ENCODE assay signal across 33 mouse cellular contexts in genomic region chr1:30114186-30114585, GRCm38 (mm10).
"Had no signal": no experiment of that assay in that cellular context is flagged by ENCODE, and none has a peak within 500 bp of the region (broad histone marks: within the 10 kb centered on the region; RNA-seq: fewer than 3 reads in every experiment).

No protein-coding gene starts in this region.

- H3K4me2 ChIP-seq: limb, embryonic 12.5 days; limb, embryonic 13.5 days; limb, embryonic 15.5 days; liver, embryonic 11.5 days; liver, embryonic 12.5 days; liver, embryonic 13.5 days; liver, embryonic 15.5 days; lung, embryonic 14.5 days; lung, embryonic 15.5 days; midbrain, embryonic 11.5 days; midbrain, embryonic 12.5 days; midbrain, embryonic 13.5 days; midbrain, embryonic 15.5 days; neural tube, embryonic 12.5 days; neural tube, embryonic 13.5 days had no signal

- H3K36me3 ChIP-seq: limb, embryonic 10.5 days; limb, embryonic 12.5 days; limb, embryonic 13.5 days; limb, embryonic 15.5 days; liver, embryonic 12.5 days; liver, embryonic 13.5 days; liver, embryonic 15.5 days; lung, embryonic 15.5 days; midbrain, embryonic 10.5 days; midbrain, embryonic 12.5 days; midbrain, embryonic 13.5 days; midbrain, embryonic 15.5 days; neural tube, embryonic 12.5 days; neural tube, embryonic 13.5 days had no signal

- H3K27ac ChIP-seq: limb, embryonic 10.5 days; limb, embryonic 12.5 days; limb, embryonic 13.5 days; limb, embryonic 15.5 days; liver, embryonic 12.5 days; liver, embryonic 13.5 days; liver, embryonic 14.5 days; liver, embryonic 15.5 days; lung, embryonic 15.5 days; macrophage; midbrain, embryonic 10.5 days; midbrain, embryonic 12.5 days; midbrain, embryonic 13.5 days; midbrain, embryonic 15.5 days; neural tube, embryonic 12.5 days; neural tube, embryonic 13.5 days had no signal

- ATAC-seq: liver, embryonic 12.5 days; liver, postnatal 0 days; lung, postnatal 0 days; midbrain, embryonic 13.5 days; midbrain, embryonic 15.5 days; midbrain, embryonic 16.5 days had no signal

- H3K9me3 ChIP-seq: limb, embryonic 10.5 days; limb, embryonic 12.5 days; limb, embryonic 13.5 days; limb, embryonic 15.5 days; liver, embryonic 12.5 days; liver, embryonic 13.5 days; liver, embryonic 15.5 days; lung, embryonic 15.5 days; megakaryocyte, embryonic 14.5 days; midbrain, embryonic 10.5 days; midbrain, embryonic 12.5 days; midbrain, embryonic 13.5 days; midbrain, embryonic 15.5 days; neural tube, embryonic 12.5 days; neural tube, embryonic 13.5 days had no signal

- H3K4me3 ChIP-seq: limb, embryonic 10.5 days; limb, embryonic 12.5 days; limb, embryonic 13.5 days; limb, embryonic 15.5 days; liver, embryonic 12.5 days; liver, embryonic 13.5 days; liver, embryonic 15.5 days; lung, embryonic 15.5 days; megakaryocyte, embryonic 14.5 days; midbrain, embryonic 10.5 days; midbrain, embryonic 12.5 days; midbrain, embryonic 13.5 days; midbrain, embryonic 15.5 days; myocyte; neural tube, embryonic 12.5 days; neural tube, embryonic 13.5 days had no signal

- H3K27me3 ChIP-seq: limb, embryonic 12.5 days; limb, embryonic 13.5 days; limb, embryonic 15.5 days; liver, embryonic 12.5 days; liver, embryonic 13.5 days; liver, embryonic 15.5 days; lung, embryonic 15.5 days; megakaryocyte, embryonic 14.5 days; midbrain, embryonic 12.5 days; midbrain, embryonic 13.5 days; midbrain, embryonic 15.5 days; neural tube, embryonic 12.5 days; neural tube, embryonic 13.5 days had no signal

- H3K9ac ChIP-seq: limb, embryonic 12.5 days; limb, embryonic 13.5 days; limb, embryonic 15.5 days; liver, embryonic 12.5 days; liver, embryonic 13.5 days; liver, embryonic 14.5 days; liver, embryonic 15.5 days; liver, postnatal 0 days; lung, embryonic 14.5 days; lung, embryonic 15.5 days; midbrain, embryonic 12.5 days; midbrain, embryonic 13.5 days; midbrain, embryonic 15.5 days; neural tube, embryonic 12.5 days; neural tube, embryonic 13.5 days had no signal

- DNase-seq: left cerebral cortex, postnatal 4 days; liver; liver, embryonic 13.5 days; liver, postnatal 0 days; lung, adult 18-20 months; lung, adult 2 months; lung, embryonic 14.5 days; lung, postnatal 10 days; lung, postnatal 14 days; lung, postnatal 36 days; lung, postnatal 4 days; midbrain, embryonic 14.5 days had no signal

- H3K4me1 ChIP-seq: limb, embryonic 10.5 days; limb, embryonic 12.5 days; limb, embryonic 13.5 days; limb, embryonic 15.5 days; liver, embryonic 12.5 days; liver, embryonic 13.5 days; liver, embryonic 15.5 days; lung, embryonic 15.5 days; megakaryocyte, embryonic 14.5 days; midbrain, embryonic 10.5 days; midbrain, embryonic 12.5 days; midbrain, embryonic 13.5 days; midbrain, embryonic 15.5 days; neural tube, embryonic 12.5 days; neural tube, embryonic 13.5 days had no signal
